Mouse (Mus musculus): ENCODE data around the gene Gm37240. TPM values are rescaled to one million over a fixed set of nuclear protein-coding genes. Genes with fewer than 3 reads are reported as not detected.

Gm37240 gene
- polyA plus RNA-seq, 1 experiment from 2014 or later = 0.16 TPM

DNA sequence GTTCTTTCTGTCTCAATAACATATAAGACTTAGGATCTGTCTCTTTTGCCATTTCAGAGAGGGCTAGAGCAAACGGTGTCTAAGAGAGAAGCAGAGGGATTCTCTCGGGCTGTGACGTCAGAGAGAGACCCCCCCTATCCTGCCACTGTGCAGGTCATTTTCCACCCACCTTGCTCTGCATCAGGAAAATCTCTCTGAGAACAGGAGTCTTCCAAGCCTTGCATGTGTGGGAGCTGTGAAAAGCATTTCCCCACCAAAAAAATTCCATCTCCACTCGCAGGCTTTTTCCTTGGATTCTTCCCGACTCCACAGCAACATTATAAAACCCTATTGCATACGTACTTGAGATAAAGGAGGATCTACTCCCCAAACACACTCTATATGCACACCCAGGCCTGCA is 572.4 kb downstream of the Gm37240 start:
- H3K27me3 ChIP-seq = no peaks in the 10 kb centered on the region
- H3K4me2 ChIP-seq (replicated peaks) = no peak overlapping the region
- WGBS = 71% methylated on average over 6 of the region's 6 CpGs
- H3K9me3 ChIP-seq = no peaks in the 10 kb centered on the region
- ATAC-seq = no peak
- no peak overlapping the region for H3K27ac ChIP-seq
- no peaks in the 10 kb centered on the region for H3K36me3 ChIP-seq
- peaks cover 9% of the 10 kb centered on the region for H3K4me1 ChIP-seq (replicated peaks)
- H3K4me3 ChIP-seq (replicated peaks) = no peak overlapping the region
- no peak overlapping the region for H3K9ac ChIP-seq (replicated peaks)

- H3K4me2 ChIP-seq (replicated peaks) = no peak overlapping the region
- H3K9me3 ChIP-seq = no peaks in the 10 kb centered on the region
- H3K27me3 ChIP-seq = no peaks in the 10 kb centered on the region
- no peaks in the 10 kb centered on the region for H3K36me3 ChIP-seq
- 0 out of 2 replicates have a peak overlapping the region, but pooled peaks have one; percentile 29 for H3K9ac ChIP-seq (replicated peaks)
- H3K27ac ChIP-seq = no peak overlapping the region
- H3K4me1 ChIP-seq (replicated peaks) = peaks cover 9% of the 10 kb centered on the region
- 15% methylated on average over 4 of the region's 4 CpGs for WGBS
- no peak overlapping the region for H3K4me3 ChIP-seq (replicated peaks)
- ATAC-seq = 0 out of 2 replicates have a peak, but pooled peaks have one; percentile 43
Measured at GRCm38 (mm10) chr3:85313646-85314255, 573.6 kb downstream of the Gm37240 start.

DNA sequence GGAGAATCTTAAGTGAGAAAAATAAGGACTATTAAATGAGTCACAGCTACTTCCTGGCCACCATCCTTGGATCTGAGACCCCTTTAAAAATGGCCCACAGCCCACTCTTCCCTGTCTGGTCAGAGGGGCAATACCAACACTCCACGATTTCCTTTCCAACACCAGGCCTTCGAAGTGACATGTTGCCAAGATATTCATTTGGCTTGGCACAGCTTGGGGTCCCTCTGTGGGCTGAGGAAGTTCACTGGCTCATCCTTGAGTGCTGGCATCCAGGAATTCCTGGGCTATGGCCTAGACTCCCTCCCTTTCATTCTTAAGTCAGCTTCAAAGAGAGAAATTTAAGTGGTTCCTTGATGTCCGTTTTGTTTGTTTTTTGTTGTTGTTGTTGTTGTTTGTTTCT is 576.1 kb downstream of the Gm37240 start:
- Histone ChIP-seq H3K4me3 (replicated peaks) (no peak overlapping the region), H3K9me3 (no peaks in the 10 kb centered on the region), H3K27me3 (no peaks in the 10 kb centered on the region), H3K27ac (no peak overlapping the region), H3K36me3 (no peaks in the 10 kb centered on the region), H3K4me2 (replicated peaks) (no peak overlapping the region), H3K4me1 (replicated peaks) (peaks cover 9% of the 10 kb centered on the region), H3K9ac (replicated peaks) (no peak overlapping the region)
- no peak for ATAC-seq
- 94% methylated on average over 3 of the region's 3 CpGs for WGBS

- peaks cover 9% of the 10 kb centered on the region for H3K4me1 ChIP-seq (replicated peaks)
- WGBS = 78% methylated on average over 8 of the region's 8 CpGs
- no peak overlapping the region for H3K27ac ChIP-seq
- H3K9ac ChIP-seq (replicated peaks) = no peak overlapping the region
- H3K4me2 ChIP-seq (replicated peaks) = no peak overlapping the region
- no peaks in the 10 kb centered on the region for H3K36me3 ChIP-seq
- no peak for ATAC-seq
- H3K4me3 ChIP-seq (replicated peaks) = no peak overlapping the region
- no peaks in the 10 kb centered on the region for H3K27me3 ChIP-seq
- no peaks in the 10 kb centered on the region for H3K9me3 ChIP-seq
Measured at GRCm38 (mm10) chr3:85310401-85310989, 576.8 kb downstream of the Gm37240 start.

DNA sequence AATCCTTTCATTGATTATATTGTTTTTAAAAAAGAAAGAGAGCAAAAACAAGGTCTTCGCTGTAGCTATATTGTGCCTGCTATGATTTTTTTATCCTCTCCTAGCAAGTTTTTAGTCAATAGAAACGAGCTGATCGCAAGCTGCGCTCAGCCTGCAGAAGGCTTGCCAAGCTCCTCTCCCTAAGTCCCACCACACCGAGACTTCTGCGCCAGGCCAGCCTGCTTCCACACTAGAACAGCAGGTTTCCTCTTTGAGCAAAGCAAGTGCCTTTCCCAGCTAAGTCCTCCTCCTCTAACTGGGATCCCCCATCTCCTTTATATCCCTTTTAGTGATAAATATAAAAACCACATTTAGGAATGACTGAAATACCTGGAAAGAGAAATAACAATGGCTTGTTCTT is 578.1 kb downstream of the Gm37240 start:
- Histone ChIP-seq H3K9ac (replicated peaks) (no peak overlapping the region), H3K9me3 (no peaks in the 10 kb centered on the region), H3K4me1 (replicated peaks) (peaks cover 8% of the 10 kb centered on the region), H3K27me3 (no peaks in the 10 kb centered on the region), H3K27ac (no peak overlapping the region), H3K4me2 (replicated peaks) (no peak overlapping the region), H3K36me3 (no peaks in the 10 kb centered on the region), H3K4me3 (replicated peaks) (no peak overlapping the region)
- ATAC-seq = no peak
- WGBS = 86% methylated on average over 6 of the region's 6 CpGs

DNA sequence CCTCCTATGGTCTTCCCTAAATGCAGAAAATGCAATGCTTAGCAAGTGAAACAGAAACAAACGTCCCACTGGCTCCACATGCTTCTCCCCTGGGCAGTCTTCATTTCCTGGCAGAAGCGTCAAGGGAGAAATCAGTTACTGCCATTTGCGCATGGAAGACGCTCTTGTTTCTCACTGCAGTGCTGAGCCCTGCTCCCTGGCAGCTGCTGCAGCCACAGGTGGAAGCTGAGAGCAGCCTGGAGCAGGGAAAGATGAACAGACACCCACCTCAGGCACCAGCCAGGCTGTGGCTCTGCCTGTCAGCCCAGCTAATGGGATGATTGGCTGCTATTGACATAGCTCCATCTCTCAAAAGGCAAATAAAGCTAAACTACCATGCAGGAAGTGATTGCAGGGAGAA is 578.6 kb downstream of the Gm37240 start:
- H3K27me3 ChIP-seq = no peaks in the 10 kb centered on the region
- H3K4me3 ChIP-seq (replicated peaks) = no peak overlapping the region
- WGBS = 83% methylated on average over 4 of the region's 4 CpGs
- no peak overlapping the region for H3K27ac ChIP-seq
- H3K36me3 ChIP-seq = no peaks in the 10 kb centered on the region
- no peaks in the 10 kb centered on the region for H3K9me3 ChIP-seq
- ATAC-seq = no peak
- peaks cover 4% of the 10 kb centered on the region; the same call in 1 of the 2 replicates for H3K4me1 ChIP-seq (replicated peaks)
- no peak overlapping the region for H3K4me2 ChIP-seq (replicated peaks)
- H3K9ac ChIP-seq (replicated peaks) = no peak overlapping the region

DNA sequence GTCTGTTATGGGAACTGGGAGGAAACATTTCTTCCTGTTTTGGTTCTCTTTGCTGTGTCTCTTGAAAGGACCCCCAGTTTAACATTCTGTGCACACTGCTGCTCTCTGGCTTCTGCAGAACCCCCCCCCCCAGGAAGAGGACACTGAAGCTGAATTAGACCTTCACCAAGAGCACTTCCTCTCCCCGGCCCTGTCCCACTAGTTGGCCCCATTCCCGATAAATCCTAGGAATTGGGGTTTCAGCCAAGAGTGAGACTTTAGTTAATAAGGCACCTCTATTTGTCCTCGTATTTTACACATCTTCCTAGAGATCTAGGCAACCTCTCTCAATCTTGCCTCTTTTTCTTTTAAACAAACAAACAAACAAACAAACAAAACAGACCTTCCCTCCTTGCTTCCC is 585.5 kb downstream of the Gm37240 start:
- Histone ChIP-seq H3K27me3 (no peaks in the 10 kb centered on the region), H3K36me3 (no peaks in the 10 kb centered on the region), H3K9ac (replicated peaks) (no peak overlapping the region), H3K4me3 (replicated peaks) (no peak overlapping the region), H3K9me3 (no peaks in the 10 kb centered on the region), H3K4me1 (replicated peaks) (peaks cover 10% of the 10 kb centered on the region; the same call in 1 of the 2 replicates), H3K27ac (no peak overlapping the region), H3K4me2 (replicated peaks) (no peak overlapping the region)
- WGBS = 84% methylated on average over 3 of the region's 3 CpGs
- no peak for ATAC-seq

GRCm38 (mm10) chr3:85301336-85301735 is 586.0 kb downstream of the Gm37240 start:
- WGBS = 91% methylated on average over 2 of the region's 2 CpGs
- Histone ChIP-seq H3K4me2 (replicated peaks) (no peak overlapping the region), H3K27ac (no peak overlapping the region), H3K4me1 (replicated peaks) (peaks cover 10% of the 10 kb centered on the region; the same call in 1 of the 2 replicates), H3K27me3 (no peaks in the 10 kb centered on the region), H3K4me3 (replicated peaks) (no peak overlapping the region), H3K36me3 (no peaks in the 10 kb centered on the region), H3K9ac (replicated peaks) (no peak overlapping the region), H3K9me3 (no peaks in the 10 kb centered on the region)
- no peak for ATAC-seq

- Histone ChIP-seq H3K27me3 (no peaks in the 10 kb centered on the region), H3K4me1 (replicated peaks) (peaks cover 10% of the 10 kb centered on the region; the same call in 1 of the 2 replicates), H3K4me3 (replicated peaks) (no peak overlapping the region), H3K27ac (peak overlapping the region; percentile 1; the same call in 1 of the 2 replicates), H3K4me2 (replicated peaks) (no peak overlapping the region), H3K9ac (replicated peaks) (no peak overlapping the region), H3K36me3 (no peaks in the 10 kb centered on the region), H3K9me3 (no peaks in the 10 kb centered on the region)
- peak; percentile 95 for ATAC-seq
- WGBS = 65% methylated on average over 18 of the region's 18 CpGs
Measured at GRCm38 (mm10) chr3:85299649-85300550, 587.4 kb downstream of the Gm37240 start.

DNA sequence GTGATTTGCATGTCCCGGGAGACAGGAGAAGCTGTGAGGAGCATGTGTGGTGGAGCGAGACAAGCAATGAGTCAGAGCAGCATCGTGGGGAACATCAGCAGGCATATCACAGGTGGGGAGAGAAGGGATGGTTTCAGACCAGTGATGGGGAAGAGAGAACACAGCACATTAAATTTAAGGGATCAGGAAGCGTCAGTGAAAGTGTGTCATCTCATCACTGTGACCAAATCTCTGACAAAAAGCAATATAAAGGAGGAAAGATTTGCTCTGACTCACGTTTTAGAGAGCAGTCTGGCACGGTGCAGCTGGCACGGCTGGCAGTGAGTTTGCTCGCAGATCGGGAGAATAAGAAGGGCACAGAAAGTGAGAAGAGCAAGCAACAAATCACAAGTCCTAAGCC is 592.1 kb downstream of the Gm37240 start:
- Histone ChIP-seq H3K9ac (replicated peaks) (no peak overlapping the region), H3K9me3 (no peaks in the 10 kb centered on the region), H3K36me3 (no peaks in the 10 kb centered on the region), H3K4me3 (replicated peaks) (no peak overlapping the region), H3K27ac (no peak overlapping the region), H3K4me1 (replicated peaks) (peaks cover 10% of the 10 kb centered on the region; the same call in 1 of the 2 replicates), H3K27me3 (no peaks in the 10 kb centered on the region), H3K4me2 (replicated peaks) (no peak overlapping the region)
- no peak for ATAC-seq
- 85% methylated on average over 9 of the region's 9 CpGs for WGBS

- no peak overlapping the region for H3K27ac ChIP-seq
- no peak for ATAC-seq
- H3K4me1 ChIP-seq (replicated peaks) = no peaks in the 10 kb centered on the region
- H3K9me3 ChIP-seq = no peaks in the 10 kb centered on the region
- H3K9ac ChIP-seq (replicated peaks) = no peak overlapping the region
- H3K36me3 ChIP-seq = no peaks in the 10 kb centered on the region
- 79% methylated on average over 2 of the region's 2 CpGs for whole genome bisulfite sequencing
- H3K27me3 ChIP-seq = no peaks in the 10 kb centered on the region
- H3K4me3 ChIP-seq (replicated peaks) = no peak overlapping the region
- H3K4me2 ChIP-seq (replicated peaks) = no peak overlapping the region
Measured at GRCm38 (mm10) chr3:85287627-85288026, 599.7 kb downstream of the Gm37240 start.

- ATAC-seq = no peak
- Histone ChIP-seq H3K27me3 (no peaks in the 10 kb centered on the region), H3K9me3 (no peaks in the 10 kb centered on the region), H3K27ac (no peak overlapping the region), H3K4me2 (replicated peaks) (no peak overlapping the region), H3K4me3 (replicated peaks) (no peak overlapping the region), H3K9ac (replicated peaks) (no peak overlapping the region), H3K4me1 (replicated peaks) (no peaks in the 10 kb centered on the region), H3K36me3 (no peaks in the 10 kb centered on the region)
- WGBS = 89% methylated on average over 2 of the region's 2 CpGs
Measured at GRCm38 (mm10) chr3:85284483-85284882, 602.8 kb downstream of the Gm37240 start.

Measured in midbrain, embryonic 13.5 days (tissue).